Mouse (Mus musculus): ENCODE measurements around the gene Rab19. TPM values are rescaled to one million over a fixed set of nuclear protein-coding genes. Genes with fewer than 3 reads are reported as not detected.
"Not testable (repeated sequence)": the region's sequence is repeated elsewhere in the genome, so short reads cannot be mapped to it uniquely, and the experiment has no call there.

Rab19 gene
- polyA plus RNA-seq, 1 experiment: not detected

GRCm38 (mm10) chr6:39433701-39434100, 52.7 kb downstream of the Rab19 start:
- TF ChIP-seq CTCF (IDR thresholded peaks at IDR 0.05; ENCODE audit: insufficient read depth, low read depth, low read length) (no peak), POLR2A (IDR thresholded peaks at IDR 0.05; ENCODE audit: insufficient read depth, low read depth, low read length) (no peak)
- H3K4me3 ChIP-seq (ENCODE audit: insufficient read depth, low read depth, low read length): no peak overlapping the region
- no peaks in the 10 kb centered on the region for H3K4me1 ChIP-seq (ENCODE audit: control insufficient read depth, insufficient read depth, low read length)
- no peak overlapping the region for H3K27ac ChIP-seq (ENCODE audit: insufficient read depth, low read depth, low read length)

GRCm38 (mm10) chr6:39434111-39434885, 53.3 kb downstream of the Rab19 start:
- H3K4me1 ChIP-seq (ENCODE audit: control insufficient read depth, insufficient read depth, low read length): no peaks in the 10 kb centered on the region
- no peak overlapping the region for H3K27ac ChIP-seq (ENCODE audit: insufficient read depth, low read depth, low read length)
- no peak overlapping the region for H3K4me3 ChIP-seq (ENCODE audit: insufficient read depth, low read depth, low read length)
- TF ChIP-seq POLR2A (IDR thresholded peaks at IDR 0.05; ENCODE audit: insufficient read depth, low read depth, low read length): no peak
- no peak for TF ChIP-seq CTCF (IDR thresholded peaks at IDR 0.05; ENCODE audit: insufficient read depth, low read depth, low read length)
- WGBS: 97% methylated on average over 2 of the region's 2 CpGs

GRCm38 (mm10) chr6:39434886-39435492, 54.0 kb downstream of the Rab19 start:
- no peak overlapping the region for H3K27ac ChIP-seq (ENCODE audit: insufficient read depth, low read depth, low read length)
- 63% methylated on average over 2 of the region's 2 CpGs for WGBS
- no peak overlapping the region for H3K4me3 ChIP-seq (ENCODE audit: insufficient read depth, low read depth, low read length)

GRCm38 (mm10) chr6:39435875-39436274, 54.9 kb downstream of the Rab19 start:
- TF ChIP-seq CTCF (IDR thresholded peaks at IDR 0.05; ENCODE audit: insufficient read depth, low read depth, low read length): no peak
- no peak overlapping the region for H3K4me3 ChIP-seq (ENCODE audit: insufficient read depth, low read depth, low read length)
- 92% methylated on average over 5 of the region's 5 CpGs for WGBS
- H3K27ac ChIP-seq (ENCODE audit: insufficient read depth, low read depth, low read length): no peak overlapping the region
- H3K4me1 ChIP-seq (ENCODE audit: control insufficient read depth, insufficient read depth, low read length): no peaks in the 10 kb centered on the region

More at GRCm38 (mm10) chr6:39434886-39435492, 54.0 kb downstream of the Rab19 start:
- no peaks in the 10 kb centered on the region for H3K4me1 ChIP-seq (ENCODE audit: control insufficient read depth, insufficient read depth, low read length)
- TF ChIP-seq CTCF (IDR thresholded peaks at IDR 0.05; ENCODE audit: insufficient read depth, low read depth, low read length) (no peak), POLR2A (IDR thresholded peaks at IDR 0.05; ENCODE audit: insufficient read depth, low read depth, low read length) (no peak)

GRCm38 (mm10) chr6:39437519-39437918, 56.5 kb downstream of the Rab19 start:
- not testable (repeated sequence) for H3K27ac ChIP-seq (ENCODE audit: insufficient read depth, low read depth, low read length); H3K4me1 ChIP-seq (ENCODE audit: control insufficient read depth, insufficient read depth, low read length); H3K4me3 ChIP-seq (ENCODE audit: insufficient read depth, low read depth, low read length)
- 95% methylated on average over 6 of the region's 6 CpGs for WGBS

Other genes starting within 250 kb of the Rab19 start
- 63.2 TPM in 1 of 2 replicates, not detected in the other for gene Kdm7a, start 174.4 kb upstream of the Rab19 start, polyA plus RNA-seq (2012; ENCODE audit: insufficient read depth, insufficient read length, low replicate concordance, missing spikeins)
- not detected in 2 replicates for gene Slc37a3, start 3.5 kb upstream of the Rab19 start, polyA plus RNA-seq (2012; ENCODE audit: insufficient read depth, insufficient read length, low replicate concordance, missing spikeins)
- not detected in 2 replicates for gene Mkrn1, start 39.3 kb downstream of the Rab19 start, polyA plus RNA-seq (2012; ENCODE audit: insufficient read depth, insufficient read length, low replicate concordance, missing spikeins)
- gene Dennd2a, start 176.7 kb downstream of the Rab19 start, polyA plus RNA-seq (2012; ENCODE audit: insufficient read depth, insufficient read length, low replicate concordance, missing spikeins): not detected in 2 replicates
- not detected in 2 replicates for gene Adck2, start 192.7 kb downstream of the Rab19 start, polyA plus RNA-seq (2012; ENCODE audit: insufficient read depth, insufficient read length, low replicate concordance, missing spikeins)
- gene Gm42420, start 204.6 kb downstream of the Rab19 start, polyA plus RNA-seq (2012; ENCODE audit: insufficient read depth, insufficient read length, low replicate concordance, missing spikeins): not detected in 2 replicates
- not detected in 2 replicates for gene Ndufb2, start 211.4 kb downstream of the Rab19 start, polyA plus RNA-seq (2012; ENCODE audit: insufficient read depth, insufficient read length, low replicate concordance, missing spikeins)